Mouse (Mus musculus) layer of hippocampus, postnatal 25 days (tissue): ENCODE data around the gene Lrrc42. TPM values are rescaled to one million over a fixed set of nuclear protein-coding genes. Genes with fewer than 3 reads are reported as not detected.

Experiments
- DNase-seq, 2 experiments: peaks; one replicate each; pipeline ENCODE4 v3.0.0; 2022; ENCODE audit warnings: mixed read lengths in 2 of 2, low spot score in 1 of 2; ENCODE audit errors: extremely low spot score in 1 of 2
- total RNA-seq, 2 experiments: library from RNA; stranded (reverse); gene quantifications; 2 replicates each; pipeline ENCODE4 v1.2.3; 2021

The Lrrc42 gene
- total RNA-seq, 2 experiments from 2014 or later: 33.2 to 40.4 TPM

DNA sequence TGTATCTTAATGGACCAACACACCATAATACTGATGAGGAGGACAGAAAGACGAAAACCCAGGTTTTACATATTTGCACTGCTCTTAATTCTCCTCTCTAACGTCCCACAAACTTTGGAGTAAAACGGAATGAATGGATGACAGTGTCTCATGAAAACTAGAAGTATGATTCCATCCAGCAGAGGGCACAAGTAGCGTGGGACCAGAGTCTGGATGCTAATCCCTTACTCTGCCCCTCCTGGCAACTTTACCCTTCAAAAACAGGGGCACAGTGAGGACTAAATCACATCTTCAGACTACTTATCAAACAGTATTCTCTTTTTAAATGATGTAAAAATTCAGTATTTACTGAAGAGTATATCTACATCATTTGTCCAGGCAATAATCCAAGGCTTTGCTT lies 2.8 kb downstream of the Lrrc42 start:
- DNase-seq: no peak

DNA sequence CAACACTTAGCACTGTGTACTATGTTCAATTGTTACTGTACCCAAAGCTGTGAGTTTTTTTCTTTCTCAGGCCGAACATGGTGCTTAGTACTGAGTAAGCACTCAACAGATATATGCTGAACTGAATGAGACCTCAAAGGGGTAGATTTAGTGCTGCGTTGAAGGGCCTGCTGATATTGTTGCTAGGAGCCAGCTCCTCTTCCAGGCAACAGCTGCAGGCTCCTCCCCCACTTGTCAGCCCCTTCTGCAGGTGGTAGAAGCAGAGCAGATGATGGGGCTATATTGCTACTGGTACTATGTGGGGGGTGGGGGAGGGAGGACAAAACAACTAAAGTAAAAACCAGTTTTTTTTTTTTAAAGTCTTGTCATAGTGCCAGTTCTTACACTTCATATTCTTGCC lies 3.9 kb downstream of the Lrrc42 start:
- DNase-seq: no peak

DNA sequence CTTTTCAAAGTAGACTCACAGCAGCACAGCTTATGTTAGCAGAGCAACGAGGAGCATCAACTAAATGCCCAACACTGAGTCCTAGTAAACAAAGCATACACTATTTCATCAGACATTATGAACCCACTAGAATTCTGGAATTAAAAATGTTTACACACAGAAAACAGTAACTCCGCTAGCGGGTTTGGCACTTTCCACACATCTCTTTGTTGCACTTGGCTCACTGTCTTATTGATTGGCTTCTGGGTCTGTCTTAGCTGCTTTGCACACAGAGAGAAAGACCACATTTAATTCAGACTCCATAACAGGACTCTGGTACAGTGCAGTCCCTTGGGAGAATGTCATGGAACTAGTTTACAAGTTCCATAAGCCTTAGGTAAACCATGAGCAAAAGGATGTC lies 5.3 kb downstream of the Lrrc42 start:
- DNase-seq: no peak

DNA sequence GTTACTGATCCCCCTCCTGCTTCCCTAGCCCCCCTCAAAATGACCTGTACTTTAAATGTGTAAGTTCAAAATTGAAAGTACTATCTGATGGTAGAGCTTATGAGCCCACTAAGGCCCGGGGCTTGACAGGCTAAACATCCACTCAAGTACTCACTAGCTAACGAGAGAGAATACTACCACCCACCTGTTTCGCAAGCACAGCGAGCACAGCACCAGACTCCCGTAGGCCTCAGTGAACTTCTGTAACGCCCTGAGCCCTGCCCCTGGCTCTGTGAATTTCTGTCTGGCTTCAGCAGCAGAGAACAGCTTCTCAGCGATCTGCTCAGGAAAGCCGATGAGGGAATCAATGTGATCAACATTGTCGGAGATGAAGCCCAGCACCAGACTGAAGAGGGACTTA lies 6.2 kb downstream of the Lrrc42 start:
- DNase-seq: no peak

DNA sequence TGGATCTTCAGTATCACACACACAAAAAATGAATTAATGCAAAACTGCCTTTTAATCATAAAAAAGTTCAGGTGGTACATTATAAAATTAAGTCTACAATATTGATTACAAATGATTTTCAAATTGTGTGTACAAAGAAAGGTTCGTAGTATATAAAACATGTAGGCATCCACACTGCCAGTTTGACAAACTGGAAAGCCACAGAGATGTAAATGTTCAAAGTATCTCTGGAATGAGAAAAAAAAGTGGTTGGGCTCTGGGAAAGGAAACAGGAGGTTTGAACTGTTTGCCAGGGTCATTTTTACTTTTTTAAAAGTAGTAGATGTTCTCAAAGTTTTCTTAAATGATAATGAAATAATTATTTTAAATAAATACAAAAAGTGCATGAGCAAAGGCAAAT lies 7.3 kb downstream of the Lrrc42 start:
- DNase-seq: no peak

DNA sequence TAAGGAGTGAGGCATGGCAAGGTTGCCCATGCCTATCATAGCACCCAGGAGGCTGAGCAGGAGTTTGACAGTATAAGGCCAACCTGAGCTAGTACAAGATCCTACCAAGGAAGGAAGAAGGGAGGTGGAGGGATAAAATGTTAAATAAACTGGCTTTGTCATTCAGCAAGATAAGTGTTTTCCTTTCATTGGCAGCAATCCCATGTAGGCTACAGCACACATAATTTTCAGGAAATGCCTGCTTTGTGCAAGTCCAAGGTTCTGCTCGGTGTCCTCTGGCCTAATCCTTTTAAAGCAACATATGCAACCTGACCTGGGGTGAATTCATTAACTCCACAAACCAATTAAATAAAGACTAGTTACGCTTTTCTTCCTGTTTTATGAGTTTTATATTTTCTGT lies 8.0 kb downstream of the Lrrc42 start:
- no peak for DNase-seq

DNA sequence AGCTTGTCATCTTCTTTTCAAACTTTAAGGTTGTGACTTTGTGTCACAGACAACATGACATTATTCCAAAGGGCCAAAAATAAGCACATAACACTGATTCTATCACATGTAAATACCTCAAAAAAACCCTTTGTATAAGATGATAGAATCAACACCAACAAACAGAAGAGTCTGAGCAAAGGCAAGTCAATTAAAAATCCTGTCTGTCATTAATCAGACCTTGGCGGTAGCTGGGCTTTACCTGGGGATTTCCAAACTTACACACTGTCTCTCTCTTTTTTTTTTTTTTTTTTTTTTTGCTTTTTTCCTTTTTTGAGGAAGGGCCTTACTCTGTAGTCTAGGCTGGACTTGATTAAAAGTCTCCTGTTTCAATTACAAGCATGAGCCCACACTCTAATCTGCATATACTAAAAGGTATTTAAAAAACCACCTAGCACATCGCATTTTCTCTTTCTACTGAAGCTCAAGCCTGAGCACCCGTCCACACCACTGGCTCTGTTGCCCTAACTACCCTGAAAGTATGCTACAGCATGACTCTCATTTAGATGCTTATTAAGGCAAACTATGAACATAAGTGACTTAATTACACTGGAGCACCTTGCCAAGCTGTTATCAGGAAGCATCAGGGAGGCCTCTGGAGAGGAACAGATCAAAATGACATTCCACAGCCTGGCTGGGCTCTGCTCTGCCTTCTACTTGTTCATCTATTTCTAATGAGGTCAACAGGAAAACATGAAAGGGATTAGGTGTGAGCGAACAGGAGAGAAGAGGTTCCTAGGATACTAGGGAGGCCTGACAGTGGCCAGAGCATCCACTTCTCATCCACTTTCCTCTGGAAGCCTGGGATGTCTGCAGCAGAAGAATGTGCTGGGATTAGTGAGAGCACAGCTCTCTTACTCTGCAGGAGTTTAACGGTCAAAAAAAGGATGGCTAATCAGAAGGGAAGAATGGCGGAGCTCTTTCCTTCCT lies 9.7 kb downstream of the Lrrc42 start:
- no peak for DNase-seq

DNA sequence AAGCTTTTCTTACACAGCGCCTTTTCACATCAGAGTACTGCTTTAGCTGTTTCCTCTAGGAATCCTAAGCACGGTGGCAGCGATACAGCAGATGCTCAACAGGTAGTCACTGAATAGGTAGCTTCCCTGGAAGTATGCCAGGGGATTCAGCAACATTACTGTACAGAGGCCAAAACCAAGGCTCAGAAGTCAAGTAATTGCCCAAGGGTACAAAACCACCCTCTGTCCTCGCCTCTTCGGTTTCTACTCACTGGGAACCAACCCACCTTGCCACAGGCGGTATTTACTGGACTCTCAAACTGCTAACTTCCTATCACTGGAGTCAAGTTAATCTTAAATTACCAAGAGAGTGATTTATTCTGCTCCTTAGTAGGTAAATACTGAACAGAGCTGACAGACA lies 13.1 kb downstream of the Lrrc42 start:
- no peak for DNase-seq

DNA sequence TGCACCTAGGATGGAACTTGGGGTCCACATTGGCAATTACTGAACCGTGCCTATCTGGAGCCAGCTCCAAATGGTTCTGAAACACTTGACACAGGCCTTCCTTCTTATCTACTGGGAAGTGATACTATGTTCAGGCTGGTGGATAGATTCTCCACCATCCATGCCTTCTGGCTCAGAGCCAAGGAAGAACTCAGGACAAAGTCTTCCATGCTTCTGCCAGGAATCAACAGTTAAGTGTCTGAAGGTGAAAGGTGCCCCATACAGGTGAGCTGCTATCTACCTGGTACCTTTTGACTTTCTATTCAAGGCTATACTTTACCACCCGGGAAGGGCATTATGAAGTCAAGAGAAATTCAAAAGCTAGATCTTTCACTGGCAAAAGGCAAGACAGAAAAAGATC lies 15.1 kb downstream of the Lrrc42 start:
- no peak for DNase-seq

DNA sequence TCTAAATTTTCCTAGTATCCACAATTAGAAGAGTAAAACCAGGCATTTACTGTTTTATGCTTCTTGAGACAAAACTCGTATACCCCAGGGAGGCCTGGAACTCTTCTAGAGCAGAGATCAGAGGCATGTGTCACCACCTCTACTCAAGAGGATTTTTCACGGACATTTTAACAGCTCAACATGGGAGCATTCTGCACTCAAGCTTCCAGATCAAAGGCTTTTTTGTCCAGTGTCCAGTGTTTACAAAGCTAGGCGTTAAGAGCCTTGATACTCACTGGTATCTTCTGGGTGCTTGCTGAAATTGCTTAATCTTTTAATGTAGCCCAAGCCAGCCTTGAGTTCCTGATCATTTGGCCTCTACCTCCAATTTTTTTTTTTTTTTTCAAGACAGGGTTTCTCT lies 21.1 kb downstream of the Lrrc42 start:
- DNase-seq: no peak

DNA sequence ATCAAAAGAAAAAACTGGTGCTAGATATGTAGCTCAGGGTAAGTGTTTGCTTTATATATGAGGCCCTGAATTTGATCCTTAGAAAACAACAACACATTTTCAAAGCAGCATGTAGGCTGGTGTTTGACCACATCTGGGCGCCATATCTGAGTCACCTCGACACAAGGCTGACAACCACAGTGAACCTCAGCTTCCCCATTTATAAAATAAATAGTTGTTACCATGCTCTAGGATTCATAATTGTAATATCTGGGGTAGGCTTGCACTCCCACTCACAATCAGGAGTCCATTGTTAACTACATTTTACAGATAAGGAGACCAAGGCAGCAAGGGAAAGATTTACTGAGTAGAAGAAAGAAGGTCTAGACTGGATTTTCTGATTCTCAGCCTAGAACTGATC lies 27.0 kb downstream of the Lrrc42 start:
- DNase-seq: no peak

DNA sequence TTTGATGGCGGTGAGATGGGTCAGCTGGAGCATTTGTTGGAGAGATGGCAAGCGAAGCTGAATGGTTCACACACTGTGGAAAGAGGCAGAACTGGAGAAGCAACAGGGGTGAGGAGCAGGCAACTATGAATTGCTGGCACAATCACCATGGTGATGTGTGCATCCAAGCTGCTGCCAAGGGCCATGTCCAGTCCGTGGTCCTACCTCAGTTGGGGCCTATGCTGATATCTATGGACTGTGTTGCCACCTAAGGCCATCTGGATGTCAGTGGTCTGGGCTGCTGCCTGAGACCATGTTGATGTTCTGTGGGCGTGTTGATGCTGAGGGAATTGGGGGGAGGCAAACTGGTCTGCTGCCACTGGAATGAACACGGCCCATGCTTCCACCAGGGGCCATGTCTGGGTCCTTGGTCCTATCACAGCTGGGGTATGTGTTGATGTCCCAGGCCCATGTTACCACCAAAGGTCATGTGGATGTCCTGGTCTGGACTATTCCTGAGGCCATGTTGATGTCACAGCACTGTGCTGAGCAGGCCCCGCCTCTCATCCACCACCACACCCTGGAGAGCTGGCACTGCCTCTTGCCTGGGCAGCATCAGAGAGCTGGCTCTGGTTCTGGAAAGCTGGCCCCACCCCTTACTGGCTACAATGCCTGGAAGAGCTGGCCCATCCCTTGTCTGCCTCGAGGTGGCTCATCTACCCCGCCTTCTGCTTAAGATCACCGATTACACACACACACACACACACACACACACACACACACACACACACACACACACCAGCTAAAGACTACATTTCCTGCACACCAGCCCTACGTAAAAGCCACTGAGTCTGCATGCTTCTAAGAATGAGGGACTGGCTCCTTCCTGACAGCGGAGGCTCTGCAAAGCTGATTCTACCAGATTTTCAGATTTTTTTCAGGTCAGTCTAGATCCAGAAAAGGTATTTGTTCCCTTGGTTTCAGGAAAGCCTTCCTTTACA lies 29.8 kb downstream of the Lrrc42 start:
- DNase-seq: no peak

DNA sequence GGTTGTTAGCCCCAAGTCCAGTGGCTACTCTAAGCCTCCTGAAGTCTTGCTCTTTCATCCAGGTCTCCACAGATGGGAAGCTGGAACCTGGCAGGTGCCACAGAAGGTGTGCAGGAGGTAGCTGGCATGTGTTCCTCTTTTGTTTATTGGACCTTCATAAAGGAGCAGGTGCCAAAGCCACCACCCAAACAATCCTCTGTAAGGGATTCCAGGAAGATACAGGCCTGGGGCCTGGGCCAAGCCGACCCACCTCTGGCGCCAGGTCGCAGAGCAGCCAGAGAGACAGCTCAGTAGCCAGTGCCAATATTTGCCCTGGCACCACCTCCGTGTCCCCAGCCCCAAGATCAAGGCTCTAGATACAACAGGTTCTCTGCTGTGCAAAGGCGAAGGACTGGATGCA lies 31.8 kb downstream of the Lrrc42 start:
- DNase-seq: no peak

DNA sequence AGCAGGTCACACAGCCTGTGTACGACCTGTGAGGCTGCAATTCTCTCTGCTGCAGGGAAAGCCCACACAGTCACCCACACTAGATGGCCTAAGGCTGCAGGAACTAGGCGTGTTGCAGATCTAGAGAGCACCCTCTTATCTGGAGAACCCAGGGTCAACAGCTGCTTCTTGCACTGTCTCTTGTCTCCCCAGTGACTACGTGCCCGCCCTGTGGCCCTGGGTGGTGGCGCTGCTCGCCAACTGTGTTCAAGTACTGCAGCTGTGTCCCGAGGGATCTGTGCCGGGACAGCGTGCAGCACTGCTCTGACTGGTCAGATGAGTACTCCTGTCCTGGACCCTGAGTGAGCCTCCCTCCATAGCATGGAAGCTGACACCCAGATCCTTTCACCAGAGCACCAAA lies 35.8 kb downstream of the Lrrc42 start:
- no peak for DNase-seq

DNA sequence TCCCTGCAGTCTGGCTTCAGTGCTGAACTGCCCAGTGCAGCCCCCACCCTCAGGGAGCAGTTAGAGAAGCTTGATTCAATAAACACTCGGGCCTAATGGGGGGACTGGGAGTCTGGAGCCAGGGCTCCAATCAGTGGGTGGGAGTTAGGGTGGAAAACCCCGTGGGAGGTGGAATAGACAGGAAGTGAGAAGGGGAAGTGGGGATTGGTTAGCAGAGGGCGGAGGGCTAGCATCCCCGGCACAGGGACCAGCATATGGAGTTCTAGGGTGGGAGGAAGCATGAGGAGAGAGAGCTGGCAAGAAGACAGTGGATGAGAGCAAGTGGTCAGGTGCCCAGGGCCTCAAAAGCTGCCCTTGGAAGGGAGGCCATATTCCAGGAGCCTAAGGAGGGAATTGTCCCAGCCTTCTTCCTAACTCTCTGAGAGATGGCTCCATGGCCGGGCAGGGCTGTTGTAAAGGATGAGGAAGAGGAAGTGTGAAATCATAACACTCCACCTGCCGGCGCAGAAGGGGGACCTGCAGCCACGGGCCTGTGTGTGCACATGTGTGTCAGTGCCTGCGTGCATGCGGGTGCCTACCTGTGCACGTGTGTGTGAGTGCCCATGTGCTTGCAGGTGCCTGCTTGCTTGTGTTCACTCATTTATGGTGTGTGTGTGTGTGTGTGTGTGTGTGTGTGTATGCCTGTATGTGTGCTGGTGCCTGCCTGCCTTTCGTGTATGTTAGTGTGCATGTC lies 39.9 kb downstream of the Lrrc42 start:
- DNase-seq: no peak

DNA sequence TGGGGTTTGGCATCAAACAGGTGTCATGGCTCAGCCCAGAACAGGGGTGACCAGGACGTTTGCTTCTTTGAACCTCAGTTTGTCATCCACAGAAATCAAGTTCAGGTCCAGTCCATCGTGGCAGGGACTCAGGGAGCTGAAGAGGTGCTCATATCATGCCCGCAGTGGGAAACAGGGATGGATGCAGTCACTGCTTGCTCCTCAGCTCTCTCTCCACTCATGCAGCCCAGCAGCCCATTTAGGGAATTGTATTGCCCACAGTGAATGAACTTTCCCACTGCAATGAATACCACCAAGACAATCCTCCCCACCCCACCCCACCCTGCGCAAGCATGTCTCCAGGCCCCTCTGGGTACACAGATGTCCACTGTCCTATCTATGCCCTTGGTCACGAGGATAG lies 41.4 kb downstream of the Lrrc42 start:
- DNase-seq: no peak

DNA sequence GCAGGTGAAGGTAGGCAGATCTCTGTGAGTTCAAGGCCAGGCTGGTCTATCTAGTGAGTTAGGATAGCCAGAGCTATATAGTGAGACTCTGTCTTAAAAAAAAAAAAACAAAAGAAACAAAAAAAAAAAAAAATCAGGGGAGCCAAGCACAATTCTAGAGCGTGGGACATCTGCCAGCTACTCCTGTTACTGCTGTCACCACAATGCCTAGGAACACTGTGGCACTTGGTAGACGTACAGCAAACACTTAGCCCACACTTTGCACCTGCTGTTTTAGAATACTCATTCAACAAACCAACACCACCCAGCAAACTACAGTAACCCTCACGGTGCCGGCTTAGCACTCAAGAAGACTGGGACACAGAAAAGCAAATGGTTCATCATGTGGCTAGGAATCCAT lies 41.9 kb downstream of the Lrrc42 start:
- peak in 1 of 2 experiments; percentile 50 for DNase-seq

DNA sequence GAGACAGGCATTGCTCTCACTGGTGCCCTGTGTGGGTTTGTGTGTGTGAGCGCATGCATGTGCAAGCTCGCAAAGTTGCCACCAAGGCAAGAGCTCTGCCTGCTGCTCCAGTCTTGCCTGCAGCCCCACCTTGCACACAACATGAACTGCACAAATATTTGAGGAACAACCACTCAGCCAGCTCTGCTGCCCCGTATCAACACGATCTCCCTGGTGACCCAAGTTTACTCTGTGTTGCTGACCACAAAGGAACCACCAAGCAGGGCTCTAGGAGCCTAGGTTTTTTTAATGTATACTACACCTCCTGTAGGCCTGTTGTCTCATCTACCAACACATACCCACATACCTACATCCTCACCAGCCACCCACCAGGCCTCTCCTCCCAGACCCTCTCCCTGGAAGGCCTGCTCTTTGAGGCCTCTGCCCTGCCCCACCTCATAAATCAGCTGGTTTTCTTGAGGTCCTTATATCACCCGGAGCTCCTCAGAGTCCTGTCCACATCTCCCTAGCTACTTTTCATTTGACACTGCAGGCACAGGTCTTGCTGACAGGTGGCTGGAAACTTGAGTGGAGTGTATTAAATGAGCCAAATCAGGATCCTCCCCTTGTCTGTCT lies 42.7 kb downstream of the Lrrc42 start:
- no peak for DNase-seq

DNA sequence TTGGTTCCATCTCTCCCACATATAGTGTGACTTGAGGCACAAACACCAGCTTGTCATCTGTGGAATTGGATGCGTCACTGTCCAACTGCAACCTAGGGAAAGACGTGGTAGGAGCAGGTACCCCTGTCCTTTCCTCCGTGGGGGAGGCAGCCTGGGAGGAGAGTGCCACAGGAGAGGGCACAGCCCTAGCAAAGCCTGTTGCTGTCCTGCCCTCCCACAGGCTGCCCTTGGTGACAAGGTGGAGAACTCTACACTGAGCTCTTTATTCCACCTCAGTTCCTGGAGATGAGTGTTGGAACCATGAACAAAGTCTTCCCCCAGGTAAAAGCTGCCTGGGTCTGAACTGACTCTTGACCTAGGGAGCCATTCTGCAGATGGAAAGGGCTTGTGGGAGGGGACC lies 44.5 kb downstream of the Lrrc42 start, which contains the start of gene Ldlrad1:
Ldlrad1 (plus strand) TSS at position 301 of the 400 bp plus-strand sequence.
- DNase-seq: no peak

DNA sequence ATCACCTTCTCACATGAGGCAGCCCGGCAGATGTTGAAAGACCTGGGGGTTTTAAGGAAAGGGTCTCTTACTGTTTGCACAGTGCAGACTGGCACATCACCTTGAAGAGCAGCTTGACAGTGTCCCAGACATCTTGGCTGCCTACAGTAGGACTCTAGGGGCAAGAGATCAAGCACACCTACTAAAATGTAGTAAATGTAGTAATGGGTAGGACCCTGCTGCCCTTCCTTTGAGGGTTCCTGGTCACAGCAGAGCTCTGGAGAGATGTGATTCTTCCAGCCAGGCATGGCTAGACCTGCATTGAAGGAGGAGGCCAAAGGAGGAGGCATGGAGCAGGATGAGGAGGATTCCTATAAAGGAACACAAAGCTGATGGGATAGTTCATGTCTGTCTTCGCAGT lies 46.3 kb downstream of the Lrrc42 start:
- no peak for DNase-seq
